Mouse (Mus musculus) heart, postnatal 14 days (tissue): ENCODE measurements around the gene Erlec1. TPM values are rescaled to one million over a fixed set of nuclear protein-coding genes. Genes with fewer than 3 reads are reported as not detected.

Source experiments
- DNase-seq, 2 experiments: peaks; one replicate each; pipeline ENCODE4 v3.0.0; 2021 to 2022
- intact Hi-C: fragments of 180-260 bp; cut with DNase I; formaldehyde crosslinking; loops from one replicate; pipeline ENCODE4 v1.15.1; 2025
- total RNA-seq, 2 experiments: library from RNA; stranded (reverse); gene quantifications; 2 replicates each; pipeline ENCODE4 v1.2.3; 2021

The Erlec1 gene
- total RNA-seq, 2 experiments from 2014 or later: 36.4 to 42.0 TPM

DNA sequence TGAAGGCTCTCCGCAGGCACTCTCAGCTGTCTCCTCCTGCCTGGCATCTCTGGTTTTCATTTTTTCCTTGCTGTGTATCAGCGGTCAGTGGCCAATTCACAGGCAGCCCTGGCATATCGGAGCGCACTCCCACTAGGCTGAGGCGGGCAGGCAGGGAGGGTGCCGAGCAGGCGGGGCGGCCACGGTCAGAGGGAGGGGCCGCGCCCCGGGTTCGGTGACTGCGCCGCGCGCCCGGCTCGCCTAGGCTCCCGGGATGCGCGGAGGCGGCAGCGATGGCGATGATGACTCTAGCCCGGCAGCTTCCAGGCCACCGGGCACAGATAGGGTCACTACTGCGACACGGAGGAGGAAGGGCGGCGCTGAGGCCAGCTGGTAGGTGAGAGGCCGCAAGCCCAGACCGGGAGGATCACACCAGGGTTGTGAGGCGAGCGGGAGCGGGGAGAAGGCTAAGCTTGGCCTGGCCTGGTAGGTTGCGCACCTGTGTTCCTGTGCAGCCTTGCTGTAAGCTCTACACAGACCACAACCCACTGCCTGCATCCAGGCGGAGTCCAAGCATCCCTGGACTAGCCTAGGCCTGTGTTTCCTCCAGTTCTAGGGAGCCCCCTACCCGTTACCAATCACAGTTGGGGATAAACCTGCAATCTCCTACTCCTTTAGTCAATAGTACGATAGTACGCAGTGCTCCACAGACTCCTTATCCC lies 68.8 kb downstream of the Erlec1 start, which contains the start of the genes Gpr75 and Asb3:
Gpr75 (plus strand) TSS at position 188 of the 701 bp plus-strand sequence.
Asb3 (plus strand) TSS at position 246 of the 701 bp plus-strand sequence.
- intact Hi-C loops: no loop called here

More for the DNA sequence above, 68.8 kb downstream of the Erlec1 start, which contains the start of the genes Gpr75 and Asb3:
- peak; percentile 57 to 65 for DNase-seq

Other genes with a start within 250 kb of the Erlec1 start
- 100 to 1,000 TPM; 138 to 169 TPM for gene Psme4, start 182.6 kb downstream of the Erlec1 start, total RNA-seq
- under 1 TPM; 0.12 to 0.14 TPM for gene Gpr75, start 69.0 kb downstream of the Erlec1 start, total RNA-seq
- gene Asb3, start 68.9 kb downstream of the Erlec1 start, total RNA-seq: 1 to 10 TPM; 7.6 to 8.5 TPM
- gene Chac2, start 32.0 kb upstream of the Erlec1 start, total RNA-seq: 10 to 100 TPM; 17.9 to 21.6 TPM
- not detected for gene Gm17332, start 228.1 kb upstream of the Erlec1 start, total RNA-seq